Comparison of ENCODE assay signal across 8 mouse cellular contexts in genomic region chr19:29251958-29252801, GRCm38 (mm10). TPM values are rescaled to one million over a fixed set of nuclear protein-coding genes. Genes with fewer than 3 reads are reported as not detected.
A peak's percentile ranks its signal among the peaks of the same experiment; 100 is the strongest.
DNase-seq lines count a peak whose midpoint lies in the region; ATAC-seq lines count a peak whose summit lies in the region.

No protein-coding gene starts in this region.

- peak overlapping the region; percentile 81 for H3K4me2 ChIP-seq in embryonic facial prominence, embryonic 15.5 days (replicated peaks)
- H3K4me2 ChIP-seq in hindbrain, embryonic 15.5 days, result peak overlapping the region; percentile 82
- peak overlapping the region; percentile 84 for H3K4me2 ChIP-seq in neural tube, embryonic 13.5 days

- H3K27me3 ChIP-seq in heart, embryonic 10.5 days (ENCODE audit: insufficient read depth, poor library complexity, severe bottlenecking), result no peaks in the 10 kb centered on the region
- H3K27me3 ChIP-seq in embryonic facial prominence, embryonic 15.5 days, result no peaks in the 10 kb centered on the region
- H3K27me3 ChIP-seq in hindbrain, embryonic 15.5 days, result no peaks in the 10 kb centered on the region
- no peaks in the 10 kb centered on the region for H3K27me3 ChIP-seq in neural tube, embryonic 13.5 days

- peak overlapping the region; percentile 97 for H3K27ac ChIP-seq in heart, embryonic 10.5 days
- H3K27ac ChIP-seq in embryonic facial prominence, embryonic 15.5 days (replicated peaks), result peak overlapping the region; percentile 97
- H3K27ac ChIP-seq in hindbrain, embryonic 15.5 days (replicated peaks), result peak overlapping the region; percentile 98
- peak overlapping the region; percentile 98 for H3K27ac ChIP-seq in neural tube, embryonic 13.5 days (replicated peaks)

- peak overlapping the region; percentile 89 for H3K4me3 ChIP-seq in heart, embryonic 10.5 days
- H3K4me3 ChIP-seq in embryonic facial prominence, embryonic 15.5 days (replicated peaks), result peak overlapping the region; percentile 90
- H3K4me3 ChIP-seq in hindbrain, embryonic 15.5 days, result peak overlapping the region; percentile 91
- H3K4me3 ChIP-seq in neural tube, embryonic 13.5 days, result peak overlapping the region; percentile 94

- peak; percentile 49 for ATAC-seq in embryonic facial prominence, embryonic 15.5 days (ENCODE audit: insufficient number of reproducible peaks, low FRiP score, low TSS enrichment, low read depth)
- ATAC-seq in hindbrain, embryonic 15.5 days (ENCODE audit: low FRiP score, low read depth), result peak; percentile 62
- ATAC-seq in neural tube, embryonic 13.5 days (ENCODE audit: low read depth), result peak; percentile 69

- H3K36me3 ChIP-seq in heart, embryonic 10.5 days, result no peaks in the 10 kb centered on the region
- H3K36me3 ChIP-seq in embryonic facial prominence, embryonic 15.5 days, result no peaks in the 10 kb centered on the region
- H3K36me3 ChIP-seq in hindbrain, embryonic 15.5 days, result no peaks in the 10 kb centered on the region
- no peaks in the 10 kb centered on the region for H3K36me3 ChIP-seq in neural tube, embryonic 13.5 days

- H3K9ac ChIP-seq in embryonic facial prominence, embryonic 15.5 days, result peak overlapping the region; percentile 90
- peak overlapping the region; percentile 91 for H3K9ac ChIP-seq in hindbrain, embryonic 15.5 days
- H3K9ac ChIP-seq in neural tube, embryonic 13.5 days, result peak overlapping the region; percentile 98

- DNase-seq in heart, embryonic 10.5 days (ENCODE audit: low spot score), result peak; percentile 78
- DNase-seq in heart, adult 9 months (ENCODE audit: low spot score in 2 of 2), result no peak
- DNase-seq in NIH3T3 (ENCODE audit: low read depth) (peak; percentile 49), liver (peak; percentile 79)
- DNase-seq in thymus, postnatal 25 days, result peak; percentile 63

- no peaks in the 10 kb centered on the region for H3K9me3 ChIP-seq in heart, embryonic 10.5 days
- no peaks in the 10 kb centered on the region for H3K9me3 ChIP-seq in embryonic facial prominence, embryonic 15.5 days (replicated peaks)
- H3K9me3 ChIP-seq in hindbrain, embryonic 15.5 days, result no peaks in the 10 kb centered on the region
- H3K9me3 ChIP-seq in neural tube, embryonic 13.5 days, result no peaks in the 10 kb centered on the region

- peaks cover 31% of the 10 kb centered on the region for H3K4me1 ChIP-seq in heart, embryonic 10.5 days
- peaks cover 37% of the 10 kb centered on the region for H3K4me1 ChIP-seq in embryonic facial prominence, embryonic 15.5 days
- peaks cover 57% of the 10 kb centered on the region for H3K4me1 ChIP-seq in hindbrain, embryonic 15.5 days (replicated peaks)
- peaks cover 68% of the 10 kb centered on the region for H3K4me1 ChIP-seq in neural tube, embryonic 13.5 days (replicated peaks)

- 1% methylated on average over 43 of the region's 44 CpGs for WGBS in heart, embryonic 10.5 days
- under 1% methylated on average over 44 of the region's 44 CpGs for WGBS in embryonic facial prominence, embryonic 15.5 days
- 1% methylated on average over 33 of the region's 44 CpGs for WGBS in hindbrain, embryonic 15.5 days
- WGBS in neural tube, embryonic 13.5 days, result under 1% methylated on average over 43 of the region's 44 CpGs

RNA-seq across cellular contexts. Expression of gene Jak2, which starts 0.6 kb away (rescaled TPM):
- 7.8 and 8.1 TPM in 2 replicates for polyA plus RNA-seq in heart, embryonic 10.5 days (2016; fragmentation: Nextera tagmentation; extraction: Ambion mirVana)
- polyA plus RNA-seq in embryonic facial prominence, embryonic 15.5 days (2015; fragmentation: Nextera tagmentation; extraction: Ambion mirVana), result 11.7 and 11.8 TPM in 2 replicates
- 13.9 and 15.4 TPM in 2 replicates for polyA plus RNA-seq in hindbrain, embryonic 15.5 days (2015; fragmentation: Nextera tagmentation; extraction: Ambion mirVana)
- 12.5 TPM in 2 replicates for polyA plus RNA-seq in neural tube, embryonic 13.5 days (2015; fragmentation: Nextera tagmentation; extraction: Ambion mirVana)

Comparison
In these comparisons a context has a peak if more than half of its experiments do, and no peak if none do; other contexts are left out.
1. DNase-seq: peak in heart, embryonic 10.5 days (single experiment), NIH3T3 (single experiment), liver (single experiment) and thymus, postnatal 25 days (single experiment); none in heart, adult 9 months (0 of 2).
2. Peak in every context shown above with its lines, with median percentiles within 50 percentile points of each other: H3K27ac ChIP-seq, H3K4me3 ChIP-seq, ATAC-seq, H3K4me2 ChIP-seq and H3K9ac ChIP-seq.